Mouse (Mus musculus) C2C12 (cell line): ENCODE measurements around the gene Rps6ka5.

Source experiments
- CEBPB ChIP-seq: IDR thresholded peaks from one replicate; pipeline ENCODE4 v1.6.1; 2011; ENCODE audit warnings: low read depth, mild to moderate bottlenecking, control low read depth, moderate library complexity
- CTCF ChIP-seq: IDR thresholded peaks from one replicate; pipeline ENCODE4 v1.5.1; 2011; ENCODE audit not compliant: control insufficient read depth, insufficient read depth, insufficient read length
- FOSL1 ChIP-seq: IDR thresholded peaks from one replicate; pipeline ENCODE4 v1.8.0; 2011; ENCODE audit warnings: mild to moderate bottlenecking, low read length; ENCODE audit not compliant: poor library complexity, insufficient read depth, severe bottlenecking
- MAX ChIP-seq: IDR thresholded peaks from one replicate; pipeline ENCODE4 v1.6.1; 2011; ENCODE audit warnings: mild to moderate bottlenecking, control low read depth
- MYOD1 ChIP-seq: IDR thresholded peaks from one replicate; pipeline ENCODE4 v1.6.1; 2011; ENCODE audit warnings: low read depth; ENCODE audit not compliant: control insufficient read depth, insufficient read length

DNA sequence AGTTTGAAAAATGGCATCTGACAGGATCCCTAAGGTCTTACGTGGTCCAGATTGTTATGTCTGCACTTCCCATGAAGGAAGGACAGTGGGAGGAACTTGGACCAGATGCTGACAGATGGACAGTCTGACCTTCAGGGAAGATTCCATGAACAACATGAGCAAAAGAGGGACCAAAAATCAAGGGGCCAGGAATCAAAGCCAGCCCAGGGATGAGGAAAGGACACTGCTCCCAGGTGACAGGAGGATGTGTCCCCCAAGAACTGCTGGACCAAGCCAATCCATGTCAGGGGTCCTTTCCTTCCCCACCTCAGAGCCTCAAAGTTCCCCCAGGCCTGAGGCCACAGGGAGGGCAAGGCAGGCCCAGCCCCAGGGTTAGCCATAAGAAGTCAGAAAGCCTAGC is 212.2 kb downstream of the Rps6ka5 start:
- TF ChIP-seq CTCF, result no peak
- no peak for TF ChIP-seq FOSL1
- no peak for TF ChIP-seq MAX
- TF ChIP-seq MYOD1, result no peak
- no peak for TF ChIP-seq CEBPB
